Mouse (Mus musculus) ovary, adult 18-20 months (tissue): Measurements from ENCODE around the gene Atp6v1g1.

Experiments used
- DNase-seq: peaks from one replicate; pipeline ENCODE4 v3.0.0; 2022; ENCODE audit warnings: low spot score, mixed read lengths

Atp6v1g1 gene

GRCm38 (mm10) chr4:63544494-63545230 is at the start of gene Atp6v1g1:
Gene Atp6v1g1, plus strand, starts transcription at chr4:63544772.
- peak; percentile 94 for DNase-seq

- DNase-seq, result peak; percentile 36
Measured at GRCm38 (mm10) chr4:63494967-63495914, 49.3 kb upstream of the Atp6v1g1 start.

- peak; percentile 61 for DNase-seq
Measured at GRCm38 (mm10) chr4:63495915-63496278, 48.7 kb upstream of the Atp6v1g1 start, which contains the start of gene Whrn. Gene Whrn, minus strand, starts transcription at chr4:63495991.

- DNase-seq, result no peak
Measured at GRCm38 (mm10) chr4:63496312-63496711, 48.3 kb upstream of the Atp6v1g1 start.

- DNase-seq, result no peak
Measured at GRCm38 (mm10) chr4:63498346-63498745, 46.2 kb upstream of the Atp6v1g1 start.

GRCm38 (mm10) chr4:63501050-63501449 is 43.5 kb upstream of the Atp6v1g1 start:
- no peak for DNase-seq

GRCm38 (mm10) chr4:63503949-63504348 is 40.6 kb upstream of the Atp6v1g1 start:
- DNase-seq, result no peak

- no peak for DNase-seq
Measured at GRCm38 (mm10) chr4:63507478-63507877, 37.1 kb upstream of the Atp6v1g1 start.

GRCm38 (mm10) chr4:63508232-63508631 is 36.3 kb upstream of the Atp6v1g1 start:
- DNase-seq, result peak; percentile 56

- no peak for DNase-seq
Measured at GRCm38 (mm10) chr4:63512921-63513320, 31.7 kb upstream of the Atp6v1g1 start.

GRCm38 (mm10) chr4:63514454-63514984 is 30.1 kb upstream of the Atp6v1g1 start:
- no peak for DNase-seq

GRCm38 (mm10) chr4:63515021-63515420 is 29.6 kb upstream of the Atp6v1g1 start:
- no peak for DNase-seq

GRCm38 (mm10) chr4:63521813-63522419 is 22.7 kb upstream of the Atp6v1g1 start:
- DNase-seq, result no peak

- no peak for DNase-seq
Measured at GRCm38 (mm10) chr4:63525514-63525913, 19.1 kb upstream of the Atp6v1g1 start.

GRCm38 (mm10) chr4:63528946-63529345 is 15.6 kb upstream of the Atp6v1g1 start:
- no peak for DNase-seq

GRCm38 (mm10) chr4:63530409-63530808 is 14.2 kb upstream of the Atp6v1g1 start:
- DNase-seq, result no peak

- no peak for DNase-seq
Measured at GRCm38 (mm10) chr4:63537602-63538001, 7.0 kb upstream of the Atp6v1g1 start.

GRCm38 (mm10) chr4:63542209-63542608 is 2.4 kb upstream of the Atp6v1g1 start:
- DNase-seq, result no peak

GRCm38 (mm10) chr4:63543746-63544493 is 652 bp upstream of the Atp6v1g1 start:
- no peak for DNase-seq

- no peak for DNase-seq
Measured at GRCm38 (mm10) chr4:63545231-63545958, 823 bp downstream of the Atp6v1g1 start.
